Mouse (Mus musculus): ENCODE results near the gene Tnnt2. TPM values are rescaled to one million over a fixed set of nuclear protein-coding genes. Genes with fewer than 3 reads are reported as not detected.

Gene Tnnt2
- polyA plus RNA-seq, 2 experiments = 104 to 108 TPM

GRCm38 (mm10) chr1:135812618-135813017 is 23.5 kb upstream of the Tnnt2 start:
- Histone ChIP-seq H3K9me3 (ENCODE audit: control insufficient read depth, low read length) (no peaks in the 10 kb centered on the region), H3K4me3 (replicated peaks; ENCODE audit: low read length) (no peak overlapping the region), H3K27me3 (ENCODE audit: control insufficient read depth, insufficient read depth, low read length) (peaks cover 11% of the 10 kb centered on the region), H3K9ac (ENCODE audit: low read depth, low read length, severe bottlenecking) (no peak overlapping the region), H3K4me2 (replicated peaks; ENCODE audit: low read depth, low read length, severe bottlenecking) (no peak overlapping the region), H3K36me3 (ENCODE audit: control insufficient read depth, insufficient read depth, low read length) (no peaks in the 10 kb centered on the region), H3K27ac (replicated peaks; ENCODE audit: low read depth, low read length) (no peak overlapping the region), H3K4me1 (ENCODE audit: control insufficient read depth, insufficient read depth, low read length) (no peaks in the 10 kb centered on the region)
- DNase-seq (ENCODE audit: low spot score) (no peak), ATAC-seq (ENCODE audit: low FRiP score, low read depth) (no peak)
- WGBS = 35% methylated on average over 2 of the region's 2 CpGs
- TF ChIP-seq POLR2A (IDR thresholded peaks at IDR 0.05; ENCODE audit: borderline replicate concordance, extremely low read depth, insufficient read depth, insufficient read length) = no peak

DNA sequence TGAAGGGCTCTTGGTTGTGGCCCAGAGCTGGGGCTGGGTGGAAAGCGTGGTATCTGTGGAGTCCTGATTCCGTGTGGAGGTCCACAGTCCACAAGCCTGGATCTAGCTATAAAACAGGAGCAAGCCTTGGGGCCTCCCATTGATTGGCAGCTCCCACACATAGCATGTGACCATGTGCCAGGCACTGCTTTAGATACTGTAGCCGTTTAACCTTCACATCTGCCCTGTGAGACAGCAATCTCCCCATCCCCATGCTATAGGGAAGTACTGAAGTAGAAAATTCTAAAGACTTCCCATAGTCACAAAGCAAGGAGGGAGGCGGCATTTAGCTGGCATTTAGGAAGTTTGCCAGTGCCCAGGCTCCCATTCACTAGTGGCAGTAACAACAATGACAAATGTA is 23.1 kb upstream of the Tnnt2 start:
- DNase-seq (ENCODE audit: low spot score) = no peak
- 69% methylated on average over 4 of the region's 4 CpGs for WGBS
- Histone ChIP-seq H3K4me2 (replicated peaks; ENCODE audit: low read depth, low read length, severe bottlenecking) (no peak overlapping the region), H3K27me3 (ENCODE audit: control insufficient read depth, insufficient read depth, low read length) (peaks cover 15% of the 10 kb centered on the region), H3K4me3 (replicated peaks; ENCODE audit: low read length) (no peak overlapping the region), H3K4me1 (ENCODE audit: control insufficient read depth, insufficient read depth, low read length) (no peaks in the 10 kb centered on the region), H3K36me3 (ENCODE audit: control insufficient read depth, insufficient read depth, low read length) (no peaks in the 10 kb centered on the region), H3K9me3 (ENCODE audit: control insufficient read depth, low read length) (no peaks in the 10 kb centered on the region), H3K27ac (replicated peaks; ENCODE audit: low read depth, low read length) (no peak overlapping the region), H3K9ac (ENCODE audit: low read depth, low read length, severe bottlenecking) (no peak overlapping the region)
- TF ChIP-seq POLR2A (IDR thresholded peaks at IDR 0.05; ENCODE audit: borderline replicate concordance, extremely low read depth, insufficient read depth, insufficient read length) = no peak
- no peak for ATAC-seq (ENCODE audit: low FRiP score, low read depth)

DNA sequence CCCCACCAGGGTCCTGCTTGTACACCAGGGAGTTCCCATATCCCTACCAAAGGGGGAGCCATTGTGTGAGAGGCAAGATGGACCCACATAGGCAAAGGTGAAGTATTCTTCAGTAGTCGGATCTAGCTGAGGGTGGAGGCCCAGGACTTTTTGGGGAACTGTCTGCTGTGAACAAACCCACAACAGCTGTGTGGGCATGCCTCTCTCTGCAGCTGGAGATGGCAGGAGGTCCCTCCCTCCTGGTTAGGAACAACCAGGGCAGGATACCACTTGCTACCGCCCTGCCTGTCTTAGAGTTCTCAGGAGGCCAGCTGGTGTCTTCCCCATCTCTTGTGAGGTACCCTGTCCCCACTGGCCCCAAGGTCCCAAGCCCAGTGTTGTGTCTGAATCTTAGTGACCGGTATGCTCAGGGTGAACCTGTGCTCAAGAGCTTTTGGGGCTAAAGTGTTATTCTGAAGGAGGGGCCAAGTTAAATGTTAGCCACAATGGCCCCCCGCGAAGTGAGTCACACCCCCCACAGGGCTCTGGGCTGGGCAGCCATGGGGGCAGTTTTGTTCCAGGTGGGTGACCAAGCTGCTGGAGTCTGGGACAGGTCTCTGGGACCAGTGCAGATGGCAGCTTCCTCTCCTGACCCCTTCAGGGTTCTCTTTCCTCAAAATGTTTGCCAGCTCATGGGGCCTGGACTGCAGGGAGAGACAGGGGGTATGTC is 22.3 kb upstream of the Tnnt2 start:
- Histone ChIP-seq H3K27me3 (ENCODE audit: control insufficient read depth, insufficient read depth, low read length) (peaks cover 23% of the 10 kb centered on the region), H3K36me3 (ENCODE audit: control insufficient read depth, insufficient read depth, low read length) (no peaks in the 10 kb centered on the region), H3K27ac (replicated peaks; ENCODE audit: low read depth, low read length) (no peak overlapping the region), H3K9ac (ENCODE audit: low read depth, low read length, severe bottlenecking) (no peak overlapping the region), H3K4me2 (replicated peaks; ENCODE audit: low read depth, low read length, severe bottlenecking) (no peak overlapping the region), H3K4me3 (replicated peaks; ENCODE audit: low read length) (no peak overlapping the region), H3K9me3 (ENCODE audit: control insufficient read depth, low read length) (no peaks in the 10 kb centered on the region), H3K4me1 (ENCODE audit: control insufficient read depth, insufficient read depth, low read length) (0 out of 2 replicates have a peak, but pooled peaks cover 2% of the 10 kb centered on the region)
- WGBS = 66% methylated on average over 5 of the region's 5 CpGs
- TF ChIP-seq POLR2A (IDR thresholded peaks at IDR 0.05; ENCODE audit: borderline replicate concordance, extremely low read depth, insufficient read depth, insufficient read length) = no peak
- DNase-seq (ENCODE audit: low spot score) (no peak), ATAC-seq (ENCODE audit: low FRiP score, low read depth) (no peak)

DNA sequence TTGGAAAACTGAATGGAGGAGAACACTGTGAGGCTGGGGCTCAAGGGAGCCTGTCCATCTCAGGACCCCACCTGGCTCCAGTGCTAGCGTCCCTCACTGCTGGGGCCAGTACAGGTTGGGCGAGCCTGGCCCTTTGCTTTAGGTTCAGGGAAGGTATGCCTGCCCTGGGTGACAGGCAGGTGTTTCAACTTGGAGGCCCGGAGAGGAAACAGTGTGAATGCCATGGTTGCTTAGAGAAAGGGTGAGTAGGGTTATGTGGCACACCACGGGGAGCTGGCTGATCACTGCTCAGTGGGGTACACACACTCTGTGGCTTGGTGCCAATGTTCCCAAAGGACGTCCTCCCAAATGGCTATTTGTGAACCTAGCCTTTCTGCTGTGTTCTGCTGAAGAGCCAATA is 21.6 kb upstream of the Tnnt2 start:
- ATAC-seq (ENCODE audit: low FRiP score, low read depth) = no peak
- no peak for TF ChIP-seq POLR2A (IDR thresholded peaks at IDR 0.05; ENCODE audit: borderline replicate concordance, extremely low read depth, insufficient read depth, insufficient read length)
- 0 out of 2 replicates have a peak, but pooled peaks cover 3% of the 10 kb centered on the region for H3K4me1 ChIP-seq (ENCODE audit: control insufficient read depth, insufficient read depth, low read length)
- DNase-seq (ENCODE audit: low spot score) = no peak
- no peak overlapping the region for H3K9ac ChIP-seq (ENCODE audit: low read depth, low read length, severe bottlenecking)
- 80% methylated on average over 5 of the region's 5 CpGs for WGBS
- H3K27me3 ChIP-seq (ENCODE audit: control insufficient read depth, insufficient read depth, low read length) = peaks cover 30% of the 10 kb centered on the region
- H3K27ac ChIP-seq (replicated peaks; ENCODE audit: low read depth, low read length) = no peak overlapping the region
- H3K4me2 ChIP-seq (replicated peaks; ENCODE audit: low read depth, low read length, severe bottlenecking) = no peak overlapping the region
- H3K36me3 ChIP-seq (ENCODE audit: control insufficient read depth, insufficient read depth, low read length) = no peaks in the 10 kb centered on the region
- H3K4me3 ChIP-seq (replicated peaks; ENCODE audit: low read length) = no peak overlapping the region
- no peaks in the 10 kb centered on the region for H3K9me3 ChIP-seq (ENCODE audit: control insufficient read depth, low read length)

GRCm38 (mm10) chr1:135817595-135817994 is 18.6 kb upstream of the Tnnt2 start:
- Histone ChIP-seq H3K4me3 (replicated peaks; ENCODE audit: low read length) (no peak overlapping the region), H3K36me3 (ENCODE audit: control insufficient read depth, insufficient read depth, low read length) (no peaks in the 10 kb centered on the region), H3K27ac (replicated peaks; ENCODE audit: low read depth, low read length) (no peak overlapping the region), H3K9me3 (ENCODE audit: control insufficient read depth, low read length) (no peaks in the 10 kb centered on the region), H3K4me1 (ENCODE audit: control insufficient read depth, insufficient read depth, low read length) (0 out of 2 replicates have a peak, but pooled peaks cover 3% of the 10 kb centered on the region), H3K27me3 (ENCODE audit: control insufficient read depth, insufficient read depth, low read length) (peaks cover 37% of the 10 kb centered on the region), H3K9ac (ENCODE audit: low read depth, low read length, severe bottlenecking) (no peak overlapping the region), H3K4me2 (replicated peaks; ENCODE audit: low read depth, low read length, severe bottlenecking) (no peak overlapping the region)
- ATAC-seq (ENCODE audit: low FRiP score, low read depth) (no peak), DNase-seq (ENCODE audit: low spot score) (no peak)
- TF ChIP-seq POLR2A (IDR thresholded peaks at IDR 0.05; ENCODE audit: borderline replicate concordance, extremely low read depth, insufficient read depth, insufficient read length) = no peak
- WGBS = 62% methylated on average over 4 of the region's 4 CpGs

All from limb, embryonic 14.5 days (tissue).